Comparison of ENCODE assay signal across 8 mouse cellular contexts in genomic region chr11:97021873-97022484, GRCm38 (mm10). TPM values are rescaled to one million over a fixed set of nuclear protein-coding genes. Genes with fewer than 3 reads are reported as not detected.
DNase-seq lines count a peak whose midpoint lies in the region; ATAC-seq and TF ChIP-seq lines count a peak whose summit lies in the region.

No protein-coding gene starts in this region.

- H3K4me1 ChIP-seq in hindbrain, embryonic 15.5 days (replicated peaks), result peaks cover 29% of the 10 kb centered on the region
- H3K4me1 ChIP-seq in megakaryocyte, embryonic 14.5 days, result peaks cover 62% of the 10 kb centered on the region

- peak overlapping the region; percentile 86 for H3K4me3 ChIP-seq in gastrocnemius, adult 2 months
- H3K4me3 ChIP-seq in hindbrain, embryonic 15.5 days, result peak overlapping the region; percentile 48
- peak overlapping the region; percentile 95 for H3K4me3 ChIP-seq in megakaryocyte, embryonic 14.5 days (replicated peaks)

- H3K36me3 ChIP-seq in hindbrain, embryonic 15.5 days, result no peaks in the 10 kb centered on the region
- H3K36me3 ChIP-seq in megakaryocyte, embryonic 14.5 days (replicated peaks; ENCODE audit: low read length), result no peaks in the 10 kb centered on the region

- peak; percentile 24; the same call in 1 of the 2 replicates for ATAC-seq in hindbrain, embryonic 15.5 days (ENCODE audit: low FRiP score, low read depth)

- TF ChIP-seq CTCF in gastrocnemius, adult 2 months (IDR thresholded peaks at IDR 0.05), result peak; percentile 58

- DNase-seq in ZHBTc4 (ENCODE audit: low read depth, low spot score), result peak; percentile 95
- peak; percentile 70 to 80 for DNase-seq in cerebellum, postnatal 36 days
- peak; percentile 85 for DNase-seq in gastrocnemius, adult 2 months
- peak; percentile 36 to 85 for DNase-seq in left cerebral cortex, postnatal 10 days (ENCODE audit: extremely low spot score in 1 of 2, low spot score in 2 of 2)
- peak; percentile 61 to 62 for DNase-seq in right cerebral cortex, adult 2 months (ENCODE audit: low spot score in 2 of 2)
- peak; percentile 70 for DNase-seq in urinary bladder, postnatal 25 days (ENCODE audit: low spot score)

- intact Hi-C loops in gastrocnemius, adult 2 months (cut with DNase I), result no loop called here
- intact Hi-C loops in left cerebral cortex, postnatal 10 days (cut with DNase I), result loop anchor here (10.0 kb wide), 2 partner anchors 107 to 747 kb away; partner anchors contain the start of genes Cdk5rap3 and Hoxb9

- under 1% methylated on average over 50 of the region's 50 CpGs for WGBS in hindbrain, embryonic 15.5 days

- peaks cover 82% of the 10 kb centered on the region for H3K27me3 ChIP-seq in hindbrain, embryonic 15.5 days
- H3K27me3 ChIP-seq in megakaryocyte, embryonic 14.5 days (replicated peaks), result peaks cover 78% of the 10 kb centered on the region

- H3K27ac ChIP-seq in gastrocnemius, adult 2 months, result peak overlapping the region; percentile 78
- H3K27ac ChIP-seq in hindbrain, embryonic 15.5 days (replicated peaks), result no peak overlapping the region

- H3K9me3 ChIP-seq in hindbrain, embryonic 15.5 days, result no peaks in the 10 kb centered on the region
- H3K9me3 ChIP-seq in megakaryocyte, embryonic 14.5 days, result no peaks in the 10 kb centered on the region

- H3K9ac ChIP-seq in hindbrain, embryonic 15.5 days, result peak overlapping the region; percentile 47; the same call in 1 of the 2 replicates

- peak overlapping the region; percentile 88 for H3K4me2 ChIP-seq in hindbrain, embryonic 15.5 days

RNA-seq across cellular contexts. Expression of gene Scrn2, which starts 7.8 kb away (rescaled TPM):
- total RNA-seq in gastrocnemius, adult 2 months (2021), result 10 to 100 TPM; 10.4 to 11.4 TPM
- 14.5 and 15.1 TPM in 2 replicates for polyA plus RNA-seq in hindbrain, embryonic 15.5 days (2015; fragmentation: Nextera tagmentation; extraction: Ambion mirVana)
- total RNA-seq in left cerebral cortex, postnatal 10 days (2021), result 1 to 10 TPM; 3.9 to 4.2 TPM
- 4.5 and 11.2 TPM in 2 replicates for polyA plus RNA-seq in megakaryocyte, embryonic 14.5 days (2012; ENCODE audit: insufficient read depth, low replicate concordance)

RNA-seq across cellular contexts. Expression of gene Sp6, which starts 8.8 kb away (rescaled TPM):
- total RNA-seq in gastrocnemius, adult 2 months (2021), result under 1 TPM in 1 of 2 experiments, not detected in 1; 0.10 TPM
- polyA plus RNA-seq in hindbrain, embryonic 15.5 days (2015; fragmentation: Nextera tagmentation; extraction: Ambion mirVana), result 0.43 and 0.62 TPM in 2 replicates
- 1 to 10 TPM; 2.3 to 3.1 TPM for total RNA-seq in left cerebral cortex, postnatal 10 days (2021)
- 0.77 and 1.4 TPM in 2 replicates for polyA plus RNA-seq in megakaryocyte, embryonic 14.5 days (2012; ENCODE audit: insufficient read depth, low replicate concordance)

RNA-seq across cellular contexts. Expression of gene Lrrc46, which starts 19.2 kb away (rescaled TPM):
- total RNA-seq in gastrocnemius, adult 2 months (2021), result not detected
- 3.3 and 3.6 TPM in 2 replicates for polyA plus RNA-seq in hindbrain, embryonic 15.5 days (2015; fragmentation: Nextera tagmentation; extraction: Ambion mirVana)
- total RNA-seq in left cerebral cortex, postnatal 10 days (2021), result under 1 TPM; 0.61 to 0.75 TPM
- polyA plus RNA-seq in megakaryocyte, embryonic 14.5 days (2012; ENCODE audit: insufficient read depth, low replicate concordance), result not detected in 2 replicates

RNA-seq across cellular contexts. Expression of gene Mrpl10, which starts 19.4 kb away (rescaled TPM):
- 10 to 100 TPM; 36.9 to 50.7 TPM for total RNA-seq in gastrocnemius, adult 2 months (2021)
- polyA plus RNA-seq in hindbrain, embryonic 15.5 days (2015; fragmentation: Nextera tagmentation; extraction: Ambion mirVana), result 62.2 and 63.9 TPM in 2 replicates
- total RNA-seq in left cerebral cortex, postnatal 10 days (2021), result 10 to 100 TPM; 69.0 to 69.2 TPM
- polyA plus RNA-seq in megakaryocyte, embryonic 14.5 days (2012; ENCODE audit: insufficient read depth, low replicate concordance), result 22.3 and 22.7 TPM in 2 replicates

RNA-seq across cellular contexts. Expression of gene Osbpl7, which starts 28.4 kb away (rescaled TPM):
- 1 to 10 TPM; 2.2 to 4.3 TPM for total RNA-seq in gastrocnemius, adult 2 months (2021)
- 12.1 and 12.2 TPM in 2 replicates for polyA plus RNA-seq in hindbrain, embryonic 15.5 days (2015; fragmentation: Nextera tagmentation; extraction: Ambion mirVana)
- total RNA-seq in left cerebral cortex, postnatal 10 days (2021), result 10 to 100 TPM; 11.3 to 12.8 TPM
- polyA plus RNA-seq in megakaryocyte, embryonic 14.5 days (2012; ENCODE audit: insufficient read depth, low replicate concordance), result 9.7 and 13.2 TPM in 2 replicates
